Mouse (Mus musculus) neural tube, embryonic 13.5 days (tissue): ENCODE results near the gene Dnali1. TPM values are rescaled to one million over a fixed set of nuclear protein-coding genes. Genes with fewer than 3 reads are reported as not detected.

Source experiments
- ATAC-seq: fragments of 200-750 bp; cut with Nextera tagmentation; 2 replicates; pipeline ENCODE4 v1.8.0; 2017; ENCODE audit warnings: low read depth, mild to moderate bottlenecking, moderate TSS enrichment, moderate library complexity
- H3K27ac ChIP-seq: fragments of 300-500 bp; sonication (generic); replicated peaks from 2 replicates; pipeline ENCODE4 v1.5.1; 2015; ENCODE audit warnings: moderate library complexity, mild to moderate bottlenecking, inconsistent platforms
- H3K27me3 ChIP-seq: fragments of 300-500 bp; sonication (generic); 2 replicates; pipeline ENCODE4 v1.6.1; 2015; ENCODE audit warnings: mild to moderate bottlenecking, inconsistent platforms
- H3K36me3 ChIP-seq: fragments of 300-500 bp; sonication (generic); 2 replicates; pipeline ENCODE4 v1.6.1; 2015; ENCODE audit warnings: mild to moderate bottlenecking, inconsistent platforms
- H3K4me1 ChIP-seq: fragments of 300-500 bp; sonication (generic); replicated peaks from 2 replicates; pipeline ENCODE4 v1.6.1; 2015; ENCODE audit warnings: inconsistent platforms
- H3K4me2 ChIP-seq: fragments of 300-500 bp; sonication (generic); 2 replicates; pipeline ENCODE4 v1.6.1; 2015; ENCODE audit warnings: inconsistent platforms, mild to moderate bottlenecking, moderate library complexity
- H3K4me3 ChIP-seq: fragments of 300-500 bp; sonication (generic); 2 replicates; pipeline ENCODE4 v1.5.1; 2015; ENCODE audit warnings: mild to moderate bottlenecking, inconsistent platforms
- H3K9ac ChIP-seq: fragments of 300-500 bp; sonication (generic); 2 replicates; pipeline ENCODE4 v1.6.1; 2015; ENCODE audit warnings: moderate library complexity, mild to moderate bottlenecking, inconsistent platforms
- H3K9me3 ChIP-seq: fragments of 300-500 bp; sonication (generic); 2 replicates; pipeline ENCODE4 v1.6.1; 2016; ENCODE audit warnings: inconsistent platforms
- WGBS: fragments of 180-500 bp; shearing (Covaris S2); methylation state at CpG from one replicate; pipeline ENCODE4 v1.1.7; 2015; 5-methylcytosine and 5-hydroxymethylcytosine counted together
- polyA plus RNA-seq: library from polyadenylated mRNA; unstranded; fragments of >200 nt; fragmentation: Nextera tagmentation; extraction: Ambion mirVana; gene quantifications from 2 replicates; pipeline ENCODE4 v1.2.1, GENCODE M21; 2015

Gene Dnali1
- 0.54 and 0.63 TPM in 2 replicates for polyA plus RNA-seq

DNA sequence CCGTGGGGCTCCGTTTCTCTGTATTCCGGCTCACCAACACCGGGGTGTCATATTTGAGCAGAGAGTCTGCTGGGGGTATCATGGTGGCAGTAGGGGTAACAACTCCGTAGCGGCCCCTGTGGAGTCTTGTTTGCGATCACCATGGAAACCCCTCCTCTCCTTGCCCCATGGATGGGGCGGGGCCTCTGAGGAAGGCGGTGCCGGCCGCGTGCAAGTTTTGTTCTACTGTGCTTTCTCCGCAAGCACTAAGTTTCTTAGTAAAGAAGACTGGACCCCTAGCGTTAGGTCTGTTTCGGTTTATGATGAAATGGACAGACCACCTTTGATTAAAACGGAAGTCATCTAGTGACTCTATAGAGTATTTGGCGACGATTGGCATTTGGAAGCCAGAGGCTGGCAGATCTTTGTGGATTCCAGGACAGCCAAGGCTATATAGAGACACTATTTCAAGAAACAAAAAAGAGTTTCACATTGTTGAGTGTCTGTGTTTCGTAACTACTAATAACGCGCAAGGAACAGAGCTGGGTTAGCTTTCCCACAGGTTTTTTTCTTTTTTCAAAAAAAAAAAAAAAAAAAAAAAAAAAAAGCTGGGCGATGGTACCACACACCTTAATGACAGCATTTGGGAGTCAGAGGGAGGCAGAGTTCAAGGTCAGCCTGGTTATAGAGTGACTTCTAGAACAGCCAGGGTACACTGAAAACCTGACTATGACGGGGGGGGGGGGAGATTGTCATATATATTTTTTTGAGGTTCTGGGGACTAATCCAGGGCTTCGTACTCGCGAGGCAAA lies at the start of gene Dnali1:
Dnali1 (minus strand) TSS at position 187 of the 791 bp plus-strand sequence.
- Histone ChIP-seq H3K4me3 (peak within 1 kb of the TSS; percentile 93), H3K9ac (peak within 1 kb of the TSS; percentile 90), H3K27ac (peak within 1 kb of the TSS; percentile 61; the same call in 1 of the 2 replicates), H3K9me3 (no peaks in the 10 kb centered on the region), H3K27me3 (0 out of 2 replicates have a peak, but pooled peaks cover 11% of the 10 kb centered on the region), H3K36me3 (peaks cover 24% of the 10 kb centered on the region), H3K4me1 (peaks cover 24% of the 10 kb centered on the region), H3K4me2 (peak within 1 kb of the TSS; percentile 91)
- WGBS = 2% methylated on average over 26 of the region's 26 CpGs
- ATAC-seq = peak; percentile 54

DNA sequence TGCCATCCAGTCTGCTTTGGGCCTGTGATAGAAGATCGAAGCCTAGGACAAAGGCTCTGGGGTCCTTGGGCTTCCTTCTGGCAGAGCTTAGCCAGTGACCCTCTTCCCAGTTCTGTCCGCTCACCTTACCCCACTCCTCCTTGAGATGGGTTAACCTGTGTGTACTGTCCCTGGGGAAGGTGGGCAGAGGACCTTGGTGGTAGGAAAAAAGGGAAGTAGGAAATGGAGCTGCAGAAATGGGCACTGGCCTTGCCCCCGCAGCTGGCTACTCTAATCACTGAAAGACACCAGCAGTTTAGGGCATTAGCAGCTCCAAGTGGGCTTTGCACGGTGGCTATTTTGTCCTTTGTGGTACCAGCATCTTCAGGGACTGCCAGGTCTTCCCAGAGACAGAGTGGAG lies 49.6 kb upstream of the Dnali1 start:
- H3K9me3 ChIP-seq = no peaks in the 10 kb centered on the region
- peaks cover 22% of the 10 kb centered on the region for H3K36me3 ChIP-seq
- no peak overlapping the region for H3K4me3 ChIP-seq
- H3K27me3 ChIP-seq = no peaks in the 10 kb centered on the region
- H3K27ac ChIP-seq = no peak overlapping the region
- 0 out of 2 replicates have a peak overlapping the region, but pooled peaks have one; percentile 32 for H3K9ac ChIP-seq
- H3K4me1 ChIP-seq = peaks cover 19% of the 10 kb centered on the region
- ATAC-seq = no peak
- WGBS = 80% methylated on average over 4 of the region's 4 CpGs
- no peak overlapping the region for H3K4me2 ChIP-seq

DNA sequence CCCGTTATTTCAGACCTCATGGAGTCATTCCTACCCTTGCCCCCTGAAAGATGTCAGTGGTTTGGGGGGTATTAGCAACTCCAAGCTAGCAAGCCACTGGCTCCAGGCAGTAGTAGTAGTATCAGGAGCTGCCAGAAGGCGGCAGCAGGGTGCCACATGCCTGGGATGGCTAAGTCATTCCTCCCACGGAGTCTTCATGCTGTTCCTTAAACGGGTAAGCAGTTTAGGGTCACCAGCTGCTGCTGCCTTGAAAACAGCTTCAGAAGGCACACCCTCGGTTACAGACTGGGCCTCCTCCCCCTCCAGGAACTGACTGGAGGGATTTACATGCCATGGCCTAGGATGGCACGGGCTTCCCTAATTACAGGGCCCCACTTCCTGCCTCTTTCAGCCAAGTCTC lies 49.1 kb upstream of the Dnali1 start:
- Histone ChIP-seq H3K36me3 (peaks cover 27% of the 10 kb centered on the region), H3K9me3 (no peaks in the 10 kb centered on the region), H3K9ac (0 out of 2 replicates have a peak overlapping the region, but pooled peaks have one; percentile 32), H3K27me3 (no peaks in the 10 kb centered on the region), H3K4me1 (peaks cover 19% of the 10 kb centered on the region), H3K4me2 (no peak overlapping the region), H3K27ac (no peak overlapping the region), H3K4me3 (no peak overlapping the region)
- WGBS = 6% methylated on average over 6 of the region's 6 CpGs
- ATAC-seq = peak; percentile 34; the same call in 1 of the 2 replicates

DNA sequence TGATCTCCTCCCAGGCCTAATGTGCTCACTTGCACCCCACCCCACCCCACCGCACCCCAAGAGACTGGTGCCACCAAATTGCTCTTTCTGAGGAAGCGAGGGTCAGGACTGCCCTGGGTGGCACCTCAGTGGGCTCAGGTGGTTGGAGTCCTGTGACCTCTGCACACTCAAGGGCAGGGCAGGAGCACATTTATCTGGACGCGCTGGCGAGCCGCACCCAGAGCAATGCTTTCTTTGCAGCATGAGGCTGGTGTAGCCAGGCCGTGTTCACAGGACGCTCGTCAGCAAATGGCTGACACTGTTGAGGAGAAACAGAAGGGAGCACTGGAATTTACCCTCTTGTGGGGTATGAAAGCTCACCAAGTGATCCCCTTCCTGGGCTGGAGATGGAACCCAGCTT lies 39.9 kb upstream of the Dnali1 start:
- H3K36me3 ChIP-seq = peaks cover 60% of the 10 kb centered on the region
- no peak for ATAC-seq

DNA sequence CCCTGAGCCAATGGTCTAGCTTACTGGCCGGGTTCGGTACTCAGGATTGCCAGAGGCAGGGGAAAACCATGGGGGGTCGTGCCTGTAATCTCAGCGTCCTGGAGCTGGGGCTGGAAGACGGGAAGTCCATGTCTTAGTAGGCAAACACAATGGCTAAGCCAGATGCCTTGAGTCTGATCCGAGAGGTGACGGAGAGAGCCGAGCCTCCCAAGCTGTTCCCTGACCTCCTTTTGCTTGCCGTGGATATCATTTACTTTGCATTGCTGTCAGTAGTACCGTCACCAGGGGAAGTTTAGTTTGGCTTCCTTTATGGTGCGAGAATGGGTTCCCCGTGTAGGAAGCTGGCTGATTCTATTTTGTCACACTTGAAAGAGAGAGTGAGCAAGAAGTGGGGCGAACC lies 35.8 kb upstream of the Dnali1 start:
- Histone ChIP-seq H3K4me3 (no peak overlapping the region), H3K36me3 (peaks cover 39% of the 10 kb centered on the region), H3K4me2 (no peak overlapping the region), H3K27me3 (no peaks in the 10 kb centered on the region), H3K27ac (no peak overlapping the region), H3K4me1 (no peaks in the 10 kb centered on the region), H3K9ac (no peak overlapping the region), H3K9me3 (no peaks in the 10 kb centered on the region)
- WGBS = 73% methylated on average over 13 of the region's 13 CpGs
- ATAC-seq = no peak

More for the DNA sequence above, 39.9 kb upstream of the Dnali1 start:
- Histone ChIP-seq H3K9ac (no peak overlapping the region), H3K4me2 (no peak overlapping the region), H3K4me1 (no peaks in the 10 kb centered on the region), H3K27me3 (no peaks in the 10 kb centered on the region), H3K9me3 (no peaks in the 10 kb centered on the region), H3K27ac (no peak overlapping the region), H3K4me3 (no peak overlapping the region)
- 94% methylated on average over 9 of the region's 9 CpGs for WGBS

DNA sequence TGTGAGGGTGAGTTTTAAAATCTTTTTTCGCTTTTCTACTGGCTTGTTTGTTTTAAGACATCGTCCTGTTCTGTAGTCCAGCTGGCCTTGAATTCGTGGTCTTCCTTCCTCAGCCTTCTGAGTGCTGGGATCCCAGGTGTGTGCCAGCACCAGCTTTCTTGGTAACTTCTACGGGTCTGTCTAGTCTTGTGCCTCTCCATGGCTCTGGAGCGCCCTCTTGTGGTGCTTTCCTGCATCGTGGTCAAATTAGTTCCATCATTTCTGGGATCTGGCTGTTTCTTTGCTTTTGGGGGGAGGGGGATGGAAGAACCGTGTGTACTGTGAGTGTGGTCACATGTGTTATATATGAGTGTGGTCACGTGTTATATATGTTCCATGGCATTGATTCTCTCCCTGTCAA lies 34.0 kb upstream of the Dnali1 start:
- Histone ChIP-seq H3K9me3 (no peaks in the 10 kb centered on the region), H3K27ac (no peak overlapping the region), H3K36me3 (peaks cover 21% of the 10 kb centered on the region), H3K4me2 (no peak overlapping the region), H3K4me1 (no peaks in the 10 kb centered on the region), H3K27me3 (no peaks in the 10 kb centered on the region), H3K4me3 (no peak overlapping the region), H3K9ac (no peak overlapping the region)
- 10% methylated on average over 8 of the region's 8 CpGs for WGBS
- ATAC-seq = peak; percentile 55; the same call in 1 of the 2 replicates

DNA sequence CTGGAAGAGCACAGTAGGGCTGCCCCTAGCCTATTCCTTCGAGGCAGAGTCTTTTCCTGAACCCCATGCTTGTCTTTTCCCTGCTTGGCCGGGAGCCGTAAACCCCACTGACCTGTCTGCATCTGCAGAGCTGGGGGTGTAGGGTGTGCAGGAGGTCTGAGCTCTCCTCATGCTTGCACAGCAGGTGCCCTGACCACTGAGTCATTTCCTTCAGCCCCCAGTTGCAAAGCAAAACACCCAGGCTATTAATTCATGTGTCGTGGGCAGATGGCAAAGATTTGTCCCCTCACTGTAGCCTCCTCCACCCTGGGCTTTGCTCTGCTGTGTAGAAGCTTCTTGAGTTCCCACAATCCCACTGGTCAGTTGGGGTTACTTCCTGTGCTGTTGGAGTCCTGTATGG lies 31.9 kb upstream of the Dnali1 start:
- Histone ChIP-seq H3K4me2 (no peak overlapping the region), H3K27me3 (no peaks in the 10 kb centered on the region)
- 79% methylated on average over 4 of the region's 4 CpGs for WGBS

DNA sequence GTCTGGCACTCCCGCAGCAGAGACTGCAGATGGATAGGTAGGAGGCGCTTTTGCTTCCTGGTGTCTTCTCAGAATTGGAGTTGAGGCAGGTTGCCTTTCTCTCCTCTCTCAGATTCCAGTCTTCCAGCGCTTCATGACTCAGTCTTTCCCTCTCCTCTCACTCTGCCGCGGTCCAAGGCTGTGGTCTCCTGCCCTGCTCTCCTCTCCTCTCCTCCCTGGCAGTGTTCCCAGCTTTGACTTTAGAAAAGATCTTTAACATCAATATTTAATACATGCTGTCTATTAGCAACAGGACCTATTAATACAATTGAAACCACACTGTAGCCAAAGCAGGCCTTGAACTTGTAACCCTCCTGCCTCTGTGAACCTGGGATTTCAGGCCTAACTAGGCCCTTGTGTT lies 30.6 kb upstream of the Dnali1 start:
- no peaks in the 10 kb centered on the region for H3K4me1 ChIP-seq
- no peaks in the 10 kb centered on the region for H3K27me3 ChIP-seq
- H3K9me3 ChIP-seq = no peaks in the 10 kb centered on the region
- no peak overlapping the region for H3K4me3 ChIP-seq
- H3K27ac ChIP-seq = no peak overlapping the region
- no peak overlapping the region for H3K9ac ChIP-seq
- no peak overlapping the region for H3K4me2 ChIP-seq
- H3K36me3 ChIP-seq = peaks cover 27% of the 10 kb centered on the region
- ATAC-seq = no peak
- WGBS = 92% methylated on average over 5 of the region's 5 CpGs

More for the DNA sequence above, 31.9 kb upstream of the Dnali1 start:
- Histone ChIP-seq H3K27ac (no peak overlapping the region), H3K9me3 (no peaks in the 10 kb centered on the region), H3K4me1 (no peaks in the 10 kb centered on the region), H3K4me3 (no peak overlapping the region), H3K36me3 (peaks cover 19% of the 10 kb centered on the region), H3K9ac (no peak overlapping the region)
- ATAC-seq = no peak

DNA sequence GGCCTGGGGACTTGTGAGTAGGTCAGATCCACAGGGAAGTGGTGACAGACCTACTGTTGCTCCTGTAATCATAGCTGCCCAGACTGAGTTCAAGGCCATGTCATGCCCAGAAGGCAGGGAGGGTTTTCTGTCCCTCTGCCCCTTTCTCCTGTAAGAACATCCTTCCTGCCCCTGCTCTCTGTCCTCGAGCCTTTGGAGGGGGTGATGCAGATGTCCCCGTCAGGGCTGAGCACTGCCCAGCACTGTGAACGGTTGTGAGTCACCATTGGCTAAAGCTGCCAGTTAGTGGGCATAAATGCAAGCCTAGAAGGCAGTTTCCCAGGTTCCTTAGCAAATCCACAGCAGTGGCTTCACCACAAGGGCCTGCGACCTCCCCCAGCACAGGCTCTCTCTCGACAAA lies 27.5 kb upstream of the Dnali1 start:
- no peak overlapping the region for H3K4me3 ChIP-seq
- no peaks in the 10 kb centered on the region for H3K27me3 ChIP-seq
- H3K27ac ChIP-seq = no peak overlapping the region
- H3K9ac ChIP-seq = no peak overlapping the region
- H3K9me3 ChIP-seq = no peaks in the 10 kb centered on the region
- H3K36me3 ChIP-seq = peaks cover 56% of the 10 kb centered on the region
- no peak for ATAC-seq
- WGBS = 89% methylated on average over 5 of the region's 5 CpGs
- H3K4me1 ChIP-seq = no peaks in the 10 kb centered on the region
- H3K4me2 ChIP-seq = no peak overlapping the region

DNA sequence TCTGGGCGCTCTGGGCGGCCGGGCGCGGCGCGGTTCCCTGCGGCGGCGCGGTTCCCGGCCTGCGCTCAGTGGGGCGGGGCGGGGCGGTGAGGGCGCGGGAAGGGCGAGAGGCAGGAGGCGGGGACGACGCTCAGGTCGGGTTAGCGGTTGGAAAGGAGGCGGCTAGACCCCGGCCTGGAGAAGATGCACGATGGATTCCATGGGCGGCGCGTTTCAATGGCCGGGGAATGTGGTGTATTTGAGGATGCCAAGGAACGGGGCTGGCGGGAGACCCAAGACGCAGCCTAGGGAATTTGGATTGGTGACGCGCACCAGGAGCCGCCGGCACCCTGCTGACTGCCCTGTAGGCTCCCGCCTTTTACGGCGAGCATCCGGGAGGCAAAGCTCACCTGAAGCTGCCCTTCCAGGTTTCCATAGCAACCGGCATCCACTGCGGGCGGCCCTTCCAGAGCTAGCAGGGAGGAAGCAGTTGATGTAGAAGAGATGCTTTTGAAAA lies 19.9 kb upstream of the Dnali1 start:
- peak; percentile 94 for ATAC-seq
- peaks cover 35% of the 10 kb centered on the region for H3K36me3 ChIP-seq
- H3K4me3 ChIP-seq = peak overlapping the region; percentile 85
- H3K9me3 ChIP-seq = no peaks in the 10 kb centered on the region
- H3K27ac ChIP-seq = peak overlapping the region; percentile 99
- 0% methylated on average over 45 of the region's 45 CpGs for WGBS
- peak overlapping the region; percentile 94 for H3K9ac ChIP-seq
- peaks cover 25% of the 10 kb centered on the region for H3K4me1 ChIP-seq
- peak overlapping the region; percentile 82 for H3K4me2 ChIP-seq
- H3K27me3 ChIP-seq = no peaks in the 10 kb centered on the region

DNA sequence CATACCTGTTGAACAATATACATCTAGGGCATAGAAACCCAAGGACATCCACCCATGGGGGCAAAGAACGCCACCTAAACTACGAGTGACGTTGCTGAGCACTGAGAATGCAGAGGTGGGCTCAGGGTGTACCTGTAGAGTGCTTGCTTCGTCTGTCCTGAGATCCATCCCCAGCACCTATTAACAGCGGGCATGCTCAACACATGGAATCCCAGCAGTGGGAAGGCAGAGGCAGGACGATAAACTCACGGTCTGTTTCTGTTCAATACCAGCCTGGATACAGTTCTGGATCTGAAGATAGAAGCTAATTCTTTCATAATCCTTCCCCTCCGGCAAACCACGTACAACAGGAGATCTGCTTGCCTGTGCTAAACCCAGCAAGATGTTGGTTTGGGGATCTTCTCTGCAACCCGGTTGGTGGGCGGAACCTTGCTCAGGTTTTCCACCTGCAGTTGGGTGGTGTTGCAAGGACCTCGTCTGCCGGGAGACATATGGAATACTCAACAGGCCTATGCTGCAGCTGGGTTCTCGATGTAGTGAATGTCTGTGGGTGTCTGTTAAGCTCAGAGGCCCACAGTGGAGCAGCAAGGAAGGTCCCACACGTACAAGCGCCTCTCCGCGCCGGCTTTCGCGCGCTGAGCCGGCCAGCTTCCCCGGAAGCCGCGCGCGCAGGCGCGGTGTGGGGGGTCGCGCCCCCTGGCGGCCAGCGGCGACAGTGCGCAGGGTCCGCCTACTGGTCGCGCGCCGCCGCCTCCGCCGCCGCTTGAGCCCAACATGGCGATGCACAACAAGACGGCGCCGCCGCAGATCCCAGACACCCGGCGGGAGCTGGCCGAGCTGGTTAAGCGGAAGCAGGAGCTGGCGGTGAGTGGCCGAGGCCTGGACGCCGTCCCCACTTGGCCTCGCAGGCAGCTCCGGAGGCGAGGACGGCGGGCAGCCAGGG lies 19.2 kb upstream of the Dnali1 start, which contains the start of gene Meaf6:
Meaf6 (plus strand) TSS at position 732 of the 943 bp plus-strand sequence.
- peaks cover 28% of the 10 kb centered on the region for H3K36me3 ChIP-seq
- peak; percentile 92 for ATAC-seq
- WGBS = 1% methylated on average over 63 of the region's 63 CpGs
- peak within 1 kb of the TSS; percentile 82 for H3K4me2 ChIP-seq
- peak within 1 kb of the TSS; percentile 85 for H3K4me3 ChIP-seq
- peak within 1 kb of the TSS; percentile 99 for H3K27ac ChIP-seq
- H3K4me1 ChIP-seq = peaks cover 25% of the 10 kb centered on the region
- H3K27me3 ChIP-seq = no peaks in the 10 kb centered on the region
- H3K9ac ChIP-seq = peak within 1 kb of the TSS; percentile 94
- no peaks in the 10 kb centered on the region for H3K9me3 ChIP-seq

DNA sequence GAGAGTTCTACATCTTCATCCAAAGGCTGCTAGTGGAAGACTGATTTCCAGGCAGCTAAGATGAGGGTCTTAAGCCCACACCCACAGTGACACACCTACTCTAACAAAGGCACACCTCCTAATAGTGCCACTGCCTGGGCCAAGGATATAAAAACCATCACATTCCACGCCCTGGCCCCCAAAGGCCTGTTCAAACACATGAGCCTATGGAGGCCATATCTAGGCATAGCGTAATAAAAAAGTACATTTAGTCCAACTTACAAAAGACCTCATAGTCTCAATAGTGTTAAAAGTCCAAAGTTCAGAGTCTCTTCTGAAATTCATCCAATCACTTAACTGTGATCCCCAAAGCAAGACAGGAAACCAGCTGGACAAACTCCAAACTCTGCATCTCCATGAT lies 13.2 kb upstream of the Dnali1 start:
- WGBS = 93% methylated on average over 2 of the region's 2 CpGs
- ATAC-seq = no peak

More for the DNA sequence above, 13.2 kb upstream of the Dnali1 start:
- Histone ChIP-seq H3K4me2 (no peak overlapping the region), H3K27me3 (no peaks in the 10 kb centered on the region), H3K36me3 (peaks cover 42% of the 10 kb centered on the region), H3K9me3 (no peaks in the 10 kb centered on the region), H3K9ac (no peak overlapping the region), H3K4me1 (no peaks in the 10 kb centered on the region), H3K4me3 (no peak overlapping the region), H3K27ac (no peak overlapping the region)
